Mouse (Mus musculus) embryo, embryonic 11.5 days (tissue): Measurements from ENCODE around the gene Avpi1.

Source experiments
- DNase-seq: peaks from one replicate; pipeline ENCODE4 v3.0.0-alpha.2; 2012; ENCODE audit warnings: low read depth, low spot score

Avpi1 gene

DNA sequence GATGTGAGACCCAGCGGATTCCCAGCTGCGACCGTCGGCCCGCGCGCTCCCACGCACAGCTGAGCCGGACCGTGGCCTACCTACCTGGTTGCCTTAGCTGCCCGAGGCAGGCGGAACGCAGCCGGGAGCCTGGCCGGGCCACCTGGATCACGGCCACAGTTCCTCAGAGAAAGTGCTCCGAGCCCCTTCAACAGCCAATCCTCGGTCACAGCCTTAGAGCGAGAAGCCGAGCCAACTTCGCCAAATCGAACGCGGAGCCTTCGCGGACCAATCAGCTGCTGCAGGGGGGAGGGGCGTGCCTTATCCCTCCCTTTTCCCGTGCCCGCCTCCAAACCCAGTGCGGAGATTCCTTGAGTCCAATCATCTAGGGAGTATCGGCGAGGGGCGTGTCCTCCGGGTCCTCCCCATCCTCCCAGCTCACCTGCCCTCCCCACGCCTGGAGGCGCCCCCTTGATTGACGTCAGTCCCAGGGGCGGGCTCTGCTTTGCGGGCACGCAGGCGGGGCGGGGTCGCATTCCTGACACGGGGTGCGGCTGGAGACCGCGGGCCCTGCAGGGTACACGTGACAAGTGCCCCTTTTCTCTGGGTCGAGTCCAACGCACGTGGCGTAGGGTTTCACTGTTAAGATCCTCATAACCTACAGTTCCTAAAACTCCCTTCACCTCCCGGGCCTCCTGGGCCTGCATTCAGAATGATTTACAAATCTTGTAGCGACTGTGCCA is at the start of gene Avpi1:
TSS of gene Avpi1 (minus strand) at position 273 of the 722 bp plus-strand sequence.
- DNase-seq: peak; percentile 95

DNA sequence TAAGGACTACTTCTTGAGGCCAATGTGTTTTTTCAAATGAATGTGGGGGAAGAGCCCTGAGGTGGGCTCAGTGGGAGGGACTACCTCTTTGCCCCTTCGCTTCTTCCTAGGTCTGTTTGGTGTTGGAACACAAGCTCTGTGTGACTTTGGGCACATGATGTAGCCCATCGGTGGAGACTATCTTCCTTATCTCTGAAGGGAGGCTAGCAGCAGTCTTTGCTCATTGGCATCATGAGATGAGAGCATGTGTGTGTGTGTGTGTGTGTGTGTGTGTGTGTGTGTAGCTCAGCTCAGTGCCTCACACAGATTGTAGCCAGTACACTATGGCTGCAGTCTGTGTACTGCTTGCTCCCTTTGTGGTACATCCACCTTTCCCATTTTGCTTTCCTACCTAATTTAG is 48.6 kb upstream of the Avpi1 start:
- no peak for DNase-seq

DNA sequence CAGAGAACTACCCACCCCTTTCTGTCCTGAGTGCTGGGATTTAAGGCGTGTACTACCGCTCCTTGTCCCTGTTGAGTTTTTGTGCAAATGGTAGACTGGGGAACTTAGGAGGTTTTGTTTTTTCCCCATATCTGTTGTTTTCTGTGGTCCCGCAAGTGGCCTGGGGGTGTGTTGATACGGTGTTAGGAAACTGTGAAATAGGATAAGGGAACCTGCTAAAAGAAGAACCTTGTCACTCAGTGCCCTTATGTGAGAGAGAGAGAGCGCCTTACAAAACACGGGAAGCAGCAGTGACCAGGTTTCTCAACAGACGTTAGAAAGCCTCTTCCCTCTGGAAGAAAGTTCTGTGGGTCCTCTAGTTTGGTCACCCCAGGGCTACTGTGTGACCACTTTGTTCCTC is 48.0 kb upstream of the Avpi1 start:
- DNase-seq: no peak

DNA sequence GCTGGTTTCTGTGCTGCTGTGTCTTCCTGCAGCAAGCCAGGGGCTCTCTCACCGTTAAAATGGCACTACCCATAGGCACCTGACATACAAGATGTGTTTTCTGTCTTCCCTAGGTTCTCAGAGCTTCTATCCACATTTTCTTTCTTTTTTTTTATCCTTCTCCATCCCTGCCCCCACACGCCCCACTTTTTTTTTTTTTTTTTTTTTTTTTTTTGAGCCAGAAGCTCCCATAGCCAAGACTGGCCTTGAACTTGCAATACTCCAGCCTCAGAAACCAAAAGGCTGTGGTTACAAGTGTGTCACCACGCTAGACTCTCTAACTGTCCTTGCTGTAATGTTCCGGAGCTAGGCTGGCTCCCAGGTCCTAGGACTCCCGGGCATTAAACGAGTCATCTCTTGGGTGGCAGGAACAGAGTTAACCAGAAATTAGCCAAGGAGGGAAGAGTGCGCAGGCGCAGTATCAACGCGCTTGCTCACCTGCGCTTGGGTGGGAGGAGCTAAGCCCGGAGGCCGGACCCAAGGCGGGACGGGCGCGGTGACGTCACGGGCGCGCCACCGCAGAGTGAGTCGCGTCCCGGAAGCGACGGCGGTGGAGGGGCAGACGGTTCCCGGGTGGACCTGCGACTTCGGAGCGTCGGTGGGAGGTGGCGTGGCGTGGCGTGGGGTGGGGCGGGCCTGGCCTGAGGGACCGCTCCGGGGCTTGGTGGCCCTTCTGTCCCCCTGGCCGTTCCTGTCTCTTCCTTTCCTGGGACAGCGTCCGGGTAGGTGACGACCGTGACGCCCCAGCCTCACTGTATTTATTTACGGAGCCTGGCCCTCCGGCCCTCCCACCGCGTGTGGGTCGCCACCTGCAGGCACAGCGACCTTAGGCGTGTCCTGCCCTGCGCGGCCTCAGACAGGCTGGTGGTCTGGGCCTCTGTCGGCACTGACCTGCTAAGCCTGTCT is 41.4 kb upstream of the Avpi1 start:
- DNase-seq: peak; percentile 90

DNA sequence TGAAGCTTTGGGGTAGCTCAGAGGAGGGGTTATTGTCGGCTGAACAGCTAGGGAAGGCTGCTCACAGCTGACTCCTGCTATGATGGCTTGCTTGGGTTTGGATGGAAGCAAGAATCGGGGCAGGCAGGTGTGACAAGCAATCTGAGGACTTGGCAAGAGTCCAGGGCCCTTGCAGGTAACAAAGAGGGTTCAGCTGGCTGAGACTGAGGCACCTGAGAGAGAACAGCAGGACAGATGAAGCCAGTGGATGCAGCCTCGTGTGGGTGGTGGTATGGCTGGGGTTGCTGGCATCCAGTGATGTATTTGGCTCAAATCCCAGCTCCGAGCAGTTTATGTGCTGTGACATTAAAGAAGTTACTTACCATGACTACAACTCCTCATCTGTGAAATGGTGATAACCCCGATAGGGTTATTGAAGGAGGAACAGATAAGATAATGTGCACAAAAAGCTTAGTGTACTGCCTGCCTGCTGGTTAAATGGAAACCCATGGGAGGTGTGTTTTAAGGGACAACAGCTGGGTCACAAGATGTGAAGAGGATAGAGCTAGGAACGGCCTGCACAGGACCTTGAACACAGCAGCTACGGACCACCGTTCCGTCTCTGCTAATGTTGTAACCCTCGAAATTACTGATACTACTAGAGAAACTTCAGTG is 40.6 kb upstream of the Avpi1 start:
- no peak for DNase-seq

DNA sequence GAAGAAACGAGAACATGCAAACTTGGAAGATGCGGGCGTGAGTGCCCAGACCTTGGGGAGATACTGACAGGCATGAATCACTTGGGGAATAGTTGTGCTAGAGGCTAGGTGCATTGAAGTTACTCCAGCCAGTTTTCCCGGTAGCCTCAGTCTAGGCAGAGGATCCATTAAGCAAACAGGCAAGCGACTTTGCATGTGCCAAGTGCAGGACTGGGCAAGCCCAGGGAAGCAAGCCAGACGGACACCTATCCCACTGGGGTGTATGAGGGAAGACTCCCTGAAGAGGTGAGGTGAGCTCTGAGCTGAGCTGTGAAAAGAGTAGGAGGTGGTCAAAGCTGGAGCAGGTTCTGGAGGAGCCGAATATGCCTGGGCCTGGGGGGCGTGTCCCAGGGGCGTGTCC is 38.6 kb upstream of the Avpi1 start:
- DNase-seq: no peak

DNA sequence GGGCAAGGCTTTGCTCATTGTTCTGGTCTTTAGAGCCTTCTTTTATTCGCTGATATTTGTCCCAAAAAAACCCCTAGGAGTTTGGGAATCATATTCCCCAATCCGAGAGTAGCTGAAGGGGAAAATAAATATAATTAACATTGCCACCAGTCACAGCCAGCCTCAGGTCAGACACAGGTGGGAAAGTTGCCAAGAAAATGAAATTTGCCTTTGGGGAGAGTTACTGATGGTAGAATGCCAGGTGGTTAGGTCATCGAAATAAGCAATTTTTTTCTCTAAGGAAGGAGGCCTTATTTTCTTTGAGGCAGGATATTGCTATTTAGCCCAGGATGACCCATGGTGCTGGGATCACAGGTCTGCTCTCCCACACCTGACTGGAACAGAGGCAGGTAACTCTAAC is 37.9 kb upstream of the Avpi1 start:
- DNase-seq: no peak

DNA sequence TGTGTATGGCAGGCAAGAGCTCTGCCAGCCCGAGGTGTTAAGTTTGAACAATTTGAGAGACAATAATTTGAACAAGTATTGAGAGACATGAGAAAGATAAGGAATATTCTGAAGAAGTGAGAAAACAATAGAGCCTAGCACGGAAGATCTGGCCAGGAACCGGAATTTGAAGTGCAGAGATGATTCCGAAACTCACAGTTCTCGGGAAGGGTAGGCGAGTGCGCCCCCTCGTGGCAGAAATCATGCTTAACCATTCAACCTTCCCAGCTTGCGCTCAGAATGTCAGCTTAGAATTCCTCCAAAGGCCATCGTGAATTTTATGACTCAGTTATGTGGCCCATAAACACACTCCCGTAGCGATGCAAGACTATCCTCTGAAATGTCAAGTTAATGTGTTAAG is 37.3 kb upstream of the Avpi1 start:
- DNase-seq: peak; percentile 74

DNA sequence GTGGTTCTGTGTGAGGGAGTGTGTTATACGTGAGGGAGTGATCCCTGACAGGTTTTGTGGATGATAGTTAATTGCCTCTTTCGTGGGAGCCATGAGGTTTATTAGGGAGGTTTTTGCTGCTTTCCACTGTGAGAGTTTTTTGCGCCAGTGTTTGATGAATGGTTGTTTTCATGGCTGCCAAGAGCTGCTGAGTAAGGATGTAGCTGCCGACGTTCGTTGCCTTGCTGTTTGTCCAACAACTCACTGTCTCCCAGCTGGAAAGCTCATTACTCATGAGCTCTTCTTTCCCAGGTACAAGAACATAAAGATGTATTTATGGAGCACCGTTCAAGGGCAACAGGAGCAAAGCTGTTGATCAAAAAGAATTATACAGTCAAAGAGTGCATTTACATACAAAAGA is 35.3 kb upstream of the Avpi1 start:
- DNase-seq: no peak

DNA sequence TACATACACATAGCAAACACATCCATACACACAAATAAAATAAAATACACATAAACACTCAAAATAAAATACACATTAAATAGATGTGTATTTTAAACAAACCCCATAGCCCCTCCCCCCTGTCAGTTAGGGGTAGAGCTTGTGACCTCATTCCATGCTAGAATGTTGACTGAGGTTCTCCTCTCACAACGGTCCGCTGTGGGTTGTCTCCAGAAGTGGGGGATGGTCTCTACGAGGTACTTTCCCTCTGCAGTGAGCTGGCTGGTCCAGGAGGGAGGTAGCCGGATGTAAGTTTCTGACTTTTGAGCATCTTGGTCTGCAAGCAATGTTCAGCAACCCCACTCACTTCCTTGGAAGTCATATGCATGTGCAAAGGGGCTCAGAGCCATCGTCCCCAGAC is 34.9 kb upstream of the Avpi1 start, which contains the start of gene Zfyve27:
TSS of gene Zfyve27 (plus strand) at position 188 of the 400 bp plus-strand sequence.
- DNase-seq: no peak

DNA sequence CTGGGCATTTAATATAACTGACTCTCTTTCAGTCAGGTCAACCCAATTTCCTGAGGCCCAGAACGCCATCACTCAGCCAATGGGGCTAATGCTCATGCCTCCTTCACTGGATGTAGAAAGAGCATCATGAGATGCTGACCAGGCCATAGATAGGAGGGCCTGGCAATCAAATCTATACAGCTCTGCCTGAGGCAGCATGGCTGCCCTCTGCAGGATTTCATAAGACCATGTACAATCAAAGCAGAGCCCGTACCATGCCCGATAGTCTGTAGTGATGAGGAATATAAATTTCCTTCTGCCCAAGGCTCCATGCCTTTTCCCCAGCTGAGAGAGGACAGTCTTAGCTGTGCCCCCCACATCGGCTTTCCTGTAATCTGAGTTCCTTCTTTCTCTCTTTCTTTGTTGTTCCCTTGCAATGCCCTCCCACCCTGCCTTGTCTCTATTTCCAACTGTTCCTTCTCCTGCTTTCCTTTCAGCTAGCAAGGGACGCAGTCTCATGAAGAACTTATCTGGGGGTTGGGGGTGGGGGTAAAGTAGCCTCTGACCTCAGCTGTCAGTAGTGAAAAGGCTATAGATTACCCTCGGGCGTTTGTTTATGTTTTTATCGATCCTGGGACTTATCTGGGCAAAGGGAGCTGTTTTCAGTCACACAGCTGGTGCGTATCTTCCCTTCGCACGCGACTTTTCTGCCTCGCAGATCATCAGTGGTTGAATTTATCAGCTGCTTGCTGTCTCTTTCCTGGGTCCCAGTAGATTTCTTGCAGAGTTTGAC is 29.6 kb upstream of the Avpi1 start:
- DNase-seq: no peak

DNA sequence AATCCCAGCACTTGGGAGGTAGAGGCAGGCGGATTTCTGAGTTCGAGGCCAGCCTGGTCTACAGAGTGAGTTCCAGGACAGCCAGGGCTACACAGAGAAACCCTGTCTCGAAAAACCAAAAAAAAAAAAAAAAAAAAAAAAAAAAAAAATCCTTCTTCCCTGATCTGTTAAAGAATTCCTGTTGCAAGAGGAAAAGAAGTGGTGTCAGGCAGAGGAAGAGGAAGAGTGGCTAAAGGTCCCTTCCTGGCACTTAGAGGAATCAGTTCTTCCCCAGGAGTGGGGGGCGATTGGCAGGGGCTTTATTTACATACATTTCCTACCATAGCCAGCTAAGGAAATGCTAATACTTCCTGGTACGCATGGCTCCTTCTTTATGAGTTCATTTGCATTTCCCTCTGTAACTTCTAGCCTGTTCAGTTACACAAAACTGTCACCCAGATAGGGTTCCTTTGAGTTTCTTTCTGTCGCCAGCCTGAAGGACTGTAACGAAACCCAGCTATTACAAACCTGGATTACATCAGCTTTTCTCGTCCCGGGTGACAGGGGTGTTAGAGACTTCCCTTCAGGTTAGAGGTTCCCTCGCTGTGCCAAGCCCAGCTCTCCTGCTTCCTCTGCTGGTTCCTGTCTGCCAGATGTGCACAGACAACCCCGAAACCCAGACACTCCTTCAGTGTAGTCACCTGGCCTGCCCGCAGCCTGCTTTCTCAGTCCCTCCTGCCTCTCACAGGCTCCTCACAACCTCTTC is 28.8 kb upstream of the Avpi1 start:
- no peak for DNase-seq

DNA sequence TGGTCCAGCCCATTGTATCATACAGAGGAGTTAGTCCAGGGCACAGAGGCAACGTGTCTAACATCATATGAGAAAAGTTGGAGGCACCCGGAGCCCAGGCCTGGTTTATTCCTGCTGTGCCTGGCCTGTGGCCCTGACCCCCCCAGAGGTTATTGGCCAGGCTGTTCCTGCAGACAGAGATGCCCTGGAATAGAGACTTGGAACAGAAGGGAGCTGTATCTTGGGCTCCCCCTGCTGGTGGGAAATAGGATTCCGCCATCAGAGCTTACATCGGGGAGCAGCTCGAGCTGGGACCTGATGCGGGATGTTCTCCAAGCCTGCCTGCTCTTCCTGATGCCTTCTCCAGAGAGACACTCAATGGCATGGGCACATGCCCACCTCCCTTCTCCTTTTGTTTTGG is 23.1 kb upstream of the Avpi1 start:
- DNase-seq: peak; percentile 75

DNA sequence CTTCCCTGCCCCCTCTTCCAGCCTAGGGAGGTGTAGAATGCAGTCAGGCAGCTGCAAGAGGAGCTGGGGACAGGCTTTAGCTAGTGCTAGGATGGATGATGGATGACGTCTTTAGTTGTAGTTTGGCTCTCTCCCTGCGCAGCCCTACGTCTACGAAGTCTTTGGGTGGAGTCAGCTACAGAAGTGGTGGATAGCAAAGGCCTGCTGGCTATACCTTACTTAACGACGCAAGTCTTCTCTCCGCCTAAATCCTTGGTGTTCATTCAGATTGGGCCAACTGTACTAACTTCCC is 19.7 kb upstream of the Avpi1 start:
- no peak for DNase-seq

DNA sequence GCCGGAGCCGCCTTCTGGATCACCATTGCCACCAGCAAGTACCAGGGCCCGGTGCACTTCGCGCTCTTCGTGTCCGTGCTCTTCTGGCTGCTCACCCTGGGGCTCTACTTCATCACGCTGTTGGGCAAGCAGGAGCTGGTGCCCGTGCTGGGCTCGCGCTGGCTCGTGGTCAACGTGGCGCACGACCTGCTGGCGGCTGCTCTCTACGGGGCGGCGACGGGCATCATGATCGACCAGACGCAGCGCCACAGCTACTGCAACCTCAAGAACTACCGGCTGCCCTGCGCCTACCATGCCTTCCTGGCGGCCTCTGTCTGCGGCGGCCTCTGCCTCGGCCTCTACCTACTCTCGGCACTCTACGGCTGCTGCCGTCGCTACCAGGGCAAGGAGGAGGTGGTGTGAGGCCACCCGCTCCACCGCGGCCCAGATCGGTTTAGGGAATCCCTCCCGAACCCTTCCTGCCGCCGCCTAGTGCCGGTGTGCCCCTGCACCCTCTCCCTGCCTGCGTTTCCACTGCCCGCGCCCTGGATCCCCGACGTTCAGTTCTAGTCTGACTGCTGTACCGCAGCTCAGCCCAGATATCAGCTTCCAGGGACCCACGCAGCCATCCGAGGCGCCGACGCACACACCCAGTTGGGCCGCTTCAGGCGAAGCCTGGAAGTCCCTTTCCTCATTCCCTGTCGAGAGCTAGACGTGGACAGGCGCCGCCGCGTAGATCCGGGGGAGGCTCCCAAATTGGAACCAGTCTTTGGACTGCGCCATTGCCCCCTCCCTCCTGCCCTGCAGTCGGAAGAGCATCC is 19.1 kb upstream of the Avpi1 start:
- no peak for DNase-seq

DNA sequence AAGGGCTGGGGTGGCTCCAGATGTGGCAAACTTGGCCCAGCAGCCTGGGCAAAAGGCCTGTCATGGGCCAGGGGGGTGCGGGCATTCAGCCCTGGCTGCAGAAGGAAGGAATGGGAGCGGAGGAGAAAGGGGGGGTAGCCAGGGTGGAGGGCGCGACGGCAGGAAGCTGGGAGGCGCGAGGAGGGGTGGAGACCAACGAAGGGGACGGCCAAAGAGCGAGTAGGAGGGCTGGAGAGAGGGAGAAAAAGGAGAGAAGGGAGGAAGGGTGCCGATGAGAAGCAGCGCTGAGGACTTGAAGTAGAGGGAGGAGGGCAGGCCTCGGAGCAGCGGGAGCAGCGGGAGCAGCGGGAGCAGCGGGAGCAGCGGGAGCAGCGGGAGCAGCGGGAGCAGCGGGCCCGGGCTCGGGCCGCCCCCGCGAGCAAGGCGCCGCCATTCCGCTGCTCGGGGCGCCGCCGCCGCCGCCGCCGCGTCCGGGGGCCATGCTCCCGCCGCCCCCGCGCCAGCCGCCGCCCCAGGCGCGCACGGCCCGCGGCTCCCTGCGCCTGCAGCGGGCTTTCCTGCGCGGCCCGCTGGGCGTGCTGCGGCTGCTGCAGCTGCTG is 18.4 kb upstream of the Avpi1 start, which contains the start of gene Marveld1:
TSS of gene Marveld1 (plus strand) at position 231 of the 599 bp plus-strand sequence.
- DNase-seq: no peak

DNA sequence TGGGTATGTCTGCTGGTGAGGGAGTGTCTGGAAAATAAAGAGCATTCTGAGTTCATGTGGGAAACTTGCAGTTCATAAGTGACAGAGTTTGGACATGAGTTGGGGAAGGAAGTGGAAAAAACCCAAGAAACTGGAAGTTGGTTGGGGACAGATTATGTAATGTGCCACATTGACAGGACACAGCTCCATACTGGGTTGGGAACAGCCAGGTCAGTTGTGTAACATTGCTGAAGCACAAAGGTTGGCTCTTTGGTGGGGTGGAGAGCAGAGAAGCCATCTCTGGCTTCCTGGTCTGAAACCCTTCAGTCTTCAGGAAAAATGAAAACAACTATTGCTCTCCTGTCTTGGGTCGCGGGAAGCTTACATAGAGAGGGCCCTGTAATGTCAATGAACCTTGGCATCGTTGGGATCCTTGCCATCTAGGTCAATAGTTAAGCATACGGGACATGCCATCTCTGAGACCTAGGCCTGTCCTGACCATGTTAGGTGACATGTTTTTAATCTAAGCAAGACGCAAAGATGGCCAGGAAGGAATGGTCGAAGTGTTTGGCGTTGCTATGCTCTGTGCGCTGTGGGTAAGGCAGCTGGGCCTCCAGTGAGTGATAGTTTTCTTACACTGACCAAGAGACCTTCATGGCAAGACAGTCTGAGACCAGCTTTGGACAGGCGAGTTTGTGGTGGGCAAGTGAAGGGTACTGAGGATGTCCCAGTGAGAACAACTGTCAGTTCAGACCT is 17.6 kb upstream of the Avpi1 start:
- DNase-seq: no peak

DNA sequence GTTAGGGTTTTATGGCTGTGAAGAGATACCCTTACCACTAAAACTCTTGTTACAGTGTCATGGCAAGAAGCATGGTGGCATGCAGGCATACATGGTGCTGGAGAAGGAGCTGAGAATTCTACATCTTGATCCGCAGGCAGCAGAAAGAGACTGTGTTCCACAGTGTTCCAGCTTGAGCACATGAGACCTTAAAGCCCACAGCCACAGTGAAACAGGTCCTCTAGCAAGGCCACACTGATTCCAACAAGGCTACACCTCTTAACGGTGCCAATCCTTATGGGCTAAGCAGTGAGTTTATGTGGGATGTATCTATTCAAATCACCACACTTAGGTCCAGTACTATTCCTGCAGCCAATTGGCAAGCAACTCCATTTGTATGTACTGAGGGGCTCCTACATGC is 16.9 kb upstream of the Avpi1 start:
- no peak for DNase-seq

DNA sequence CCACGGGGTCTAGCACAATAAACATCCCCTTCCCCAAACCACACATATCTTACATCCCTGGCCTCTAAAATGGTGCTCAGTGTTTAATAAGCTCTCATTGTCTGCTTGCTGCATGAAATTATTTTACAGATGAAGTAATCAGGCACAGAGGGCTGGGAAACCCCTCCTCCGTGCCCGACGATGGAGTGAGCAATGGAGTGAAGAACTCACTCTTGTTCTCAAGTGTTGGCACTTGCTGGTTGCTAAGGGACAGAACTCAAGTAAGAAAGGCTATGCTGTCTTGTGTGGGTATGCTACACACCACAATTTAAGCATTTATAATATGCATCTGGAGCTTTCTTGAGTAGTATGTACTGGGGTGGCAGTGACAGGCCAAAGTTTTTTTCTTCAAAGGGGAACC is 16.4 kb upstream of the Avpi1 start:
- no peak for DNase-seq
